Mouse (Mus musculus) intestine, embryonic 16.5 days (tissue): ENCODE measurements at regions not wholly inside any gene's neighbourhood (a gene's known extent, or its start where the extent isn't known, plus 50 kb on each side); places are given as distances from the start of the nearest gene placed in this dataset.
A peak's percentile ranks its signal among the peaks of the same experiment; 100 is the strongest.

Experiments used
- ATAC-seq: fragments of 200-750 bp; cut with Nextera tagmentation; 2 replicates; pipeline ENCODE4 v1.8.0; 2017; ENCODE audit warnings: moderate TSS enrichment, moderate library complexity
- H3K27ac ChIP-seq: fragments of 300-500 bp; sonication (generic); 2 replicates; pipeline ENCODE4 v1.5.1; 2014; ENCODE audit warnings: mild to moderate bottlenecking, low read length
- H3K27me3 ChIP-seq: fragments of 300-500 bp; sonication (generic); replicated peaks from 2 replicates; pipeline ENCODE4 v1.6.1; 2014; ENCODE audit warnings: low read length, control low read depth, mixed read lengths; ENCODE audit not compliant: control insufficient read depth, insufficient read depth
- H3K36me3 ChIP-seq: fragments of 300-500 bp; sonication (generic); 2 replicates; pipeline ENCODE4 v1.6.1; 2014; ENCODE audit warnings: low read length, control low read depth; ENCODE audit not compliant: control insufficient read depth, insufficient read depth
- H3K4me1 ChIP-seq: fragments of 300-500 bp; sonication (generic); 2 replicates; pipeline ENCODE4 v1.6.1; 2014; ENCODE audit warnings: low read length, control low read depth, mixed read lengths; ENCODE audit not compliant: control insufficient read depth, insufficient read depth
- H3K4me2 ChIP-seq: fragments of 300-500 bp; sonication (generic); 2 replicates; pipeline ENCODE4 v1.6.1; 2014; ENCODE audit warnings: low read depth, low read length, control low read depth
- H3K4me3 ChIP-seq: fragments of 300-500 bp; sonication (generic); 2 replicates; pipeline ENCODE4 v1.5.1; 2014; ENCODE audit warnings: mild to moderate bottlenecking, low read length
- H3K9ac ChIP-seq: fragments of 300-500 bp; sonication (generic); 2 replicates; pipeline ENCODE4 v1.6.1; 2014; ENCODE audit warnings: low read depth, low read length
- H3K9me3 ChIP-seq: fragments of 300-500 bp; sonication (generic); 2 replicates; pipeline ENCODE4 v1.6.1; 2016; ENCODE audit warnings: low read length, control low read depth; ENCODE audit not compliant: control insufficient read depth
- WGBS: fragments of 180-500 bp; shearing (Covaris S2); extraction: QIAGEN DNeasy Blood & Tissue Kit; methylation state at CpG from one replicate; pipeline ENCODE4 v1.1.7; 2014; 5-methylcytosine and 5-hydroxymethylcytosine counted together

DNA sequence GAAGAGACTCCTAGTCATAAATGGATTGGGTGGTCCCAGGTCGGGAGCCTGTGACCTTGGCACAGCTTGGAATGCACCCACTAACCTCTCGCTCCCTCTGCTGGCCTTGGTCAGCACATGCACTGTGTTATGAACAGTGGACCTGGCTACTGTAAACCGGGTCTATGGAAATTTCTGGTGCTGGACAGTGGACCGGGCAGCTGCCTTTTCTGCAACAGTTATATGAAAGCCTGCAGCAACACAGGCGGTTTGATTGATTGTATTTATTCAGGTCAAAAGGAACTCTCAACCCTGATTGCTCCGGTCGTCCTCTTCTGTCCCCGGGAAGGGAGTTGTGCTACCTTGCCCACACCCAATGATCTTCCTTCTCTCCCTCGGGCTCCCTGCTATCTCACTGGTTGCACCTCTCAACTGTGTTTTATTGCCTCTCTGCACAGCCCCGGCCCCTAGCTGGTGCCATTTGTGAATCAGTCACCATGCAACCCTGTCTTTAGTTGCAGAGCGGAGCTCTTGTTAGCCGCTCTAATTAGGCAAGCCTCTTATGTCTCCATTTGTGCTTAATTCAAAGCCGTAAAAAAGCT is 99.6 kb upstream of the Slc25a26 start:
- Histone ChIP-seq H3K4me3 (peak overlapping the region; percentile 34), H3K9ac (no peak overlapping the region), H3K9me3 (no peaks in the 10 kb centered on the region), H3K4me1 (peaks cover 11% of the 10 kb centered on the region), H3K36me3 (no peaks in the 10 kb centered on the region), H3K27ac (peak overlapping the region; percentile 48; the same call in 1 of the 2 replicates), H3K4me2 (peak overlapping the region; percentile 44), H3K27me3 (no peaks in the 10 kb centered on the region)
- peak; percentile 91 for ATAC-seq
- 10% methylated on average over 13 of the region's 13 CpGs for WGBS

DNA sequence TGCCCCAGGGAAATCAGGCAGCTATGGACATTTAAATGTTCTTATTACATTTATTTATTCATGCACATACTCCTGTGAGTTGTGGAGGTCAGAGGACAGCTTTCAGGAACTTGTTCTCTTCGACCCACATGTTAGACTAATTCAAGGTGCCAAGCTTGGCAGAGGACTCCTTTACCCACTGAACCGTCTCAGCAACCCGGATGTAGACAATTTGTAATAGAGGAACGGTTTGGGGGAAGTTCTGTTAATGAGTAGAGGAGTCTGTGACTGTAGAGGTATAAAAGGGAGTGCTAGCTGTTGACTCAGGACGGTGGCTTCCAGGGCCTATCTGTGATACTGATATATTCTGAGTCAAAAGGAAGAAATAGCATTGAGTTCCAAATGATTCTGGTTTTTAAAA is 107.4 kb upstream of the Magi1 start:
- H3K36me3 ChIP-seq: no peaks in the 10 kb centered on the region
- no peak overlapping the region for H3K4me3 ChIP-seq
- peak overlapping the region; percentile 77 for H3K27ac ChIP-seq
- ATAC-seq: peak; percentile 64
- no peak overlapping the region for H3K9ac ChIP-seq
- no peak overlapping the region for H3K4me2 ChIP-seq
- H3K9me3 ChIP-seq: no peaks in the 10 kb centered on the region
- peaks cover 17% of the 10 kb centered on the region for H3K4me1 ChIP-seq
- WGBS: 34% methylated on average over 5 of the region's 5 CpGs
- no peaks in the 10 kb centered on the region for H3K27me3 ChIP-seq

DNA sequence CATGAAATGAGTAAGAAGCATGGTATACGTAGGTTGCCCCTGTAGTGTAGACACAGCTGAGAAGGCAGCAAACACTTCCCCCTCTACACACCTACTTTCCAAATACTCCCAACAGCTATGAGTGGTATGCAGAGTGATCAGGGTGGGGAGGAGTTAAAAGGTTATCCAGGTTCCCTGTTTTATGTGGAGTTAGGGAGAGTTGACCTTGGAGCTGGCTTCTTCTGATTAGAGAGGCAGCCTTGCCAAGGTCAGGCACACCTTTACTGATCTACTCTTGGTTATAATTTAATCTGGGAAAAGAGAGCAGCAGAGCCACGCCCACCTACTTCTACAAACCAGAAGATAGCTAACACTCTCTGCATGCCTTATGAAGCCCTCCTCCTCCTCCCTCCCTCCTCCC is 106.7 kb upstream of the Magi1 start:
- no peaks in the 10 kb centered on the region for H3K9me3 ChIP-seq
- H3K4me3 ChIP-seq: no peak overlapping the region
- ATAC-seq: peak; percentile 92
- 52% methylated on average over 2 of the region's 2 CpGs for WGBS
- H3K9ac ChIP-seq: no peak overlapping the region
- H3K4me2 ChIP-seq: peak overlapping the region; percentile 34; the same call in 1 of the 2 replicates
- peak overlapping the region; percentile 86 for H3K27ac ChIP-seq
- no peaks in the 10 kb centered on the region for H3K36me3 ChIP-seq
- H3K27me3 ChIP-seq: no peaks in the 10 kb centered on the region
- peaks cover 19% of the 10 kb centered on the region for H3K4me1 ChIP-seq

DNA sequence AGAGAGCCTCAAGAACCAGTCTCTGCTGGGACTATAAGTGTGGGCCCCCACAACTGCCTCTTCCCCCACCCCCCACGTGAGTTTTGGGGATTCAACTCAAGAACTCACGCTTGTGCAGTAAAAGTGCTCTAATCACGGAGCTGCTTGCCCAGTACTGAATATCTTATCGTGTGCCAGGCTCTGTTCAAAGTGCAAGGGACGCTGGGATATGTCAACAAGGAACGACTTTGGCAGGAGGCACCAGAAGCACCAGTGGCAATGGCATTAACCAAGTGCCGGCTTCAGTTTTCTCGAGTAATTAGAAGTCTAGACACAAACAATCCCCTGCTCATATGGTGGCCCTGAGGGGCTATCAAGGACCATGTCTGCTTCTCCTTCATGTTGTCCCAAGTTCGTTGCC is 106.0 kb upstream of the Magi1 start:
- Histone ChIP-seq H3K4me2 (peak overlapping the region; percentile 34), H3K4me3 (no peak overlapping the region), H3K4me1 (peaks cover 22% of the 10 kb centered on the region), H3K9me3 (no peaks in the 10 kb centered on the region), H3K27ac (peak overlapping the region; percentile 86), H3K27me3 (no peaks in the 10 kb centered on the region), H3K9ac (no peak overlapping the region), H3K36me3 (no peaks in the 10 kb centered on the region)
- peak; percentile 45 for ATAC-seq
- 51% methylated on average over 9 of the region's 9 CpGs for WGBS

DNA sequence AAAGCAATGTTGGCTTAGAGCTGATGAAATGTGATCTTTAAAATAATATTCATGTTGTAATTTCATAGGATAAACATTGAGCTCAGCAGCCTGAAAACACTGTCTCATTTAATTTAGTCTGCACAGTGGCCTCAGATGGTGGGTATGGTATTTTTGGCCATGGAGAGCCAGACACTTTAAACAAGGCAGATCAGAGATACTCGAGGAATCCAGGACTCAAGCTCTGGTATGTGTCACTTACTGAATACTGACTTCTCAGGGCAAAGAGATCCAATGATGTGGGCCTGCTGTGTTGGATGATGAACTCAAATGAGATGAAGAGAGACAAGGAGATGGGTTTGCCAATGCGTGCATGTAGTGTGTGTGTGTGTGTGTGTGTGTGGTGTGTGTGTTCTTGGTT is 103.9 kb upstream of the Magi1 start:
- Histone ChIP-seq H3K9me3 (peaks cover 5% of the 10 kb centered on the region; the same call in 1 of the 2 replicates), H3K4me3 (no peak overlapping the region), H3K4me1 (peaks cover 17% of the 10 kb centered on the region), H3K36me3 (no peaks in the 10 kb centered on the region), H3K9ac (no peak overlapping the region), H3K4me2 (no peak overlapping the region), H3K27ac (0 out of 2 replicates have a peak overlapping the region, but pooled peaks have one; percentile 4), H3K27me3 (no peaks in the 10 kb centered on the region)
- WGBS: 58% methylated on average over 2 of the region's 2 CpGs
- ATAC-seq: no peak

DNA sequence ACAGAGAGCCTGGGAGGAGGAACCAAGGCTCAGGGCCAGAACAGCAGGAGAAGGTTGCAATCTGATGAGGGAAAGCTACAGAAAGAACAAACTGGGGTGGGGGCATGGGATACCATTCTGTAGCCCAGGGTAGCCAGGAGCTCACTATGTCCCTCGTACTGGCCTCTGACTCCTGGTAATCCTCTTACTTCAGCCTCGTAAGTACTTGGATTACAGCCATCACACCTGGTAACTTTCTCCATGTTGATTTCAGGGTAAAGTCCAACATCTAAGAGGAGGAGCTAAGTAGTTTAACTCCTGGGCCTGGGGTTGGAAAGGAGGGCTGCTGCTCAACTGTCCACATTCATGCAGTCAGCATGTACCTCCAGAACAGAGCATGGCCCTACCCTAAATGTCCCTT is 101.8 kb upstream of the Magi1 start:
- no peak overlapping the region for H3K4me3 ChIP-seq
- no peak overlapping the region for H3K4me2 ChIP-seq
- no peak for ATAC-seq
- no peak overlapping the region for H3K27ac ChIP-seq
- 47% methylated on average over 2 of the region's 2 CpGs for WGBS
- peaks cover 5% of the 10 kb centered on the region; the same call in 1 of the 2 replicates for H3K9me3 ChIP-seq
- no peak overlapping the region for H3K9ac ChIP-seq
- no peaks in the 10 kb centered on the region for H3K36me3 ChIP-seq
- H3K4me1 ChIP-seq: peaks cover 11% of the 10 kb centered on the region
- H3K27me3 ChIP-seq: no peaks in the 10 kb centered on the region

DNA sequence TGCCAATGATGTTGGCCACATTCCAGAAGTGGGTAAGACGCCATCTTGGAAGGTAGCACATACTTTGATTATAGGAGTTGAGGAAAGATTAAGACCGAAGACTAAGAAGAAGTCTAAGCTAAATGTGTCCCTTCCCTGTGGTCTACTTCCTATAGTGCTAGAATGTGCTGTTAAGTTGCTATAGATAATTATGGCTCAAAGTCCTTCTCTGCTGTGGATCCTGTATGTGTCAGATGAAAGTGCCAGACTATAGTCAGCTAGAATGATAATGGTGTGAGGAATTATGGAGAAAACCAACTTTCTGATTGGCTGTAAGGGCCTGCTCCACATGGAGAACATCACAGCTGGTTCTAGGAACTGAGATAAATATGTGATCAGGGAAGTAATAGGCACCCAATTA is 86.3 kb upstream of the Magi1 start:
- 82% methylated on average over 2 of the region's 2 CpGs for WGBS
- Histone ChIP-seq H3K4me2 (no peak overlapping the region), H3K4me3 (no peak overlapping the region), H3K4me1 (no peaks in the 10 kb centered on the region), H3K27ac (no peak overlapping the region), H3K27me3 (no peaks in the 10 kb centered on the region), H3K9ac (no peak overlapping the region), H3K9me3 (peaks cover 3% of the 10 kb centered on the region; the same call in 1 of the 2 replicates), H3K36me3 (no peaks in the 10 kb centered on the region)
- ATAC-seq: peak; percentile 58; the same call in 1 of the 2 replicates

DNA sequence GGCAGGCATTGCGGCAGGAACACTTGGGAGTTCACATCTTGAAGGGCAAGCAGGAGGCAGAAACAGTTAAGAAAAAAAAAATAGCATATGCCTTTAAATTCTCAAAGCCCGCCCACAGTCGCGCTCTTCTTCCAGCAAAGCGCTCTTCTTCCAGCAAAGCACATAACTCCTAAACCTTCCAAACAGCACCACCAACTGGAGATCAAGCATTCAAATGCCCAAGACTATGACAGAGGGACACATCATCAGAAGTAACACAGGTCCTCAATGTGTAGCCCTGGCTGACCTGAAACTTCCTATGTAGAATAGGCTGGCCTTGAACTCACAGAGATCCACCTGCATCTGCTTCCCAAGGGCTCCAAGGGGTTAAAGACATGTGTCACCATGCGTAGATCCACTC is 80.2 kb upstream of the Magi1 start:
- no peaks in the 10 kb centered on the region for H3K4me1 ChIP-seq
- no peaks in the 10 kb centered on the region for H3K36me3 ChIP-seq
- no peaks in the 10 kb centered on the region for H3K27me3 ChIP-seq
- H3K9me3 ChIP-seq: no peaks in the 10 kb centered on the region
- H3K27ac ChIP-seq: no peak overlapping the region
- 74% methylated on average over 6 of the region's 6 CpGs for WGBS
- H3K9ac ChIP-seq: no peak overlapping the region
- no peak for ATAC-seq
- no peak overlapping the region for H3K4me3 ChIP-seq
- H3K4me2 ChIP-seq: no peak overlapping the region

DNA sequence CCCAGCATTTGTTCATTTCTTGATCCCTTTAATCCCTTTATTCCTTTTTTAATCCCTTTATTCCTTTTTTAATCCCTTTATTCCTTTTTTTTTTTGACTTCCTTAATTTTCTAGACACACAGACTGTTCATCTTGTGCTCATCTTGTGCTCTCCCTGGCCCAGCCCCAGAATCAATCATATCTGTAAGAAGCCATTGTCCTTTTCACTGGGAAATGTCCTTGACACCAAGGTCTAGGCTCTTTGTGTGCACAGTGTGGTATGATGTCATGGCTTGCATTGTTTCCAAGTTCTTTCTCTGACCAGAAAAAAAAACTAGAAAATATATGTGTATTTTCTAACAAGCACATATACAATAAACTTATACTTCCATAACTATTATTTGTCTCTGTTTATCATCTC is 78.9 kb upstream of the Magi1 start:
- Histone ChIP-seq H3K4me3 (no peak overlapping the region), H3K4me1 (peaks cover 6% of the 10 kb centered on the region; the same call in 1 of the 2 replicates), H3K36me3 (no peaks in the 10 kb centered on the region), H3K27ac (no peak overlapping the region), H3K9ac (no peak overlapping the region), H3K4me2 (no peak overlapping the region), H3K27me3 (no peaks in the 10 kb centered on the region), H3K9me3 (no peaks in the 10 kb centered on the region)
- ATAC-seq: no peak

DNA sequence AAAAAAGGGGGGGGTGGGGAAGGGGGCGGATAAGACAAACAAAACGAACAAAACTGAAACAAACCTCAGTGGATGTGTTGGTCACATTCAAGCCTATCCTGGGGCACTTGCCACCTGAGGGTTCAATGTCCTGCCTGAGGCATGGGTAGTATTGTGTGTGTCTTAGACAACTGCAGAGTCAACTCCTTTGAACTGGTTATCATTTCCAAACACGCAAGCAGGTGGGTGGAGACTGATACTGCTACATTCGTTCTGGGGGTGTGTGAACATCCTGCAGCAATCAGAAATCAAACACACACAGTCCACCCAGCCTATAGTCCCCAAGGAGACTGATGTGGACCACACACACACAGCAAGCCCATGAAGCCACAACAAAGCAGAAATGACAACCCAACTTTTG is 73.9 kb upstream of the Magi1 start:
- H3K9me3 ChIP-seq: no peaks in the 10 kb centered on the region
- H3K4me2 ChIP-seq: no peak overlapping the region
- H3K27me3 ChIP-seq: no peaks in the 10 kb centered on the region
- H3K9ac ChIP-seq: no peak overlapping the region
- peaks cover 6% of the 10 kb centered on the region; the same call in 1 of the 2 replicates for H3K4me1 ChIP-seq
- H3K4me3 ChIP-seq: no peak overlapping the region
- peak; percentile 52; the same call in 1 of the 2 replicates for ATAC-seq
- WGBS: 65% methylated on average over 4 of the region's 4 CpGs
- no peak overlapping the region for H3K27ac ChIP-seq
- H3K36me3 ChIP-seq: no peaks in the 10 kb centered on the region
